Mouse (Mus musculus) cortical plate, adult 2 months (tissue): ENCODE measurements at regions not wholly inside any gene's neighbourhood (a gene's known extent, or its start where the extent isn't known, plus 50 kb on each side); places are given as distances from the start of the nearest gene placed in this dataset.

Experiments used
- CTCF ChIP-seq: fragments of 200-500 bp; IDR thresholded peaks from 2 replicates; pipeline ENCODE4 v1.5.1; 2011; ENCODE audit warnings: mild to moderate bottlenecking, control low read depth, low read length; ENCODE audit not compliant: insufficient read depth; ENCODE audit errors: extremely low read depth
- POLR2A ChIP-seq: fragments of 200-500 bp; IDR thresholded peaks from 2 replicates; pipeline ENCODE4 v1.6.1; 2011; ENCODE audit warnings: mild to moderate bottlenecking, low read length, control low read depth; ENCODE audit not compliant: insufficient read depth; ENCODE audit errors: extremely low read depth

GRCm38 (mm10) chr1:42277130-42277529, 418.4 kb upstream of the Pou3f3 start:
- TF ChIP-seq CTCF, result no peak
- TF ChIP-seq POLR2A, result no peak
